Mouse (Mus musculus) bone marrow, adult 2 months (tissue): ENCODE measurements around the gene Ihh. TPM values are rescaled to one million over a fixed set of nuclear protein-coding genes. Genes with fewer than 3 reads are reported as not detected.

Experiments used
- H3K27ac ChIP-seq: fragments of 200-500 bp; 2 replicates; pipeline ENCODE4 v1.5.1; 2012; ENCODE audit warnings: low read depth, mild to moderate bottlenecking, control low read depth, inconsistent platforms, low read length; ENCODE audit not compliant: control insufficient read depth, poor library complexity, insufficient read depth
- H3K4me1 ChIP-seq: fragments of 200-500 bp; 2 replicates; pipeline ENCODE4 v1.6.1; 2011; ENCODE audit warnings: low read length; ENCODE audit not compliant: control insufficient read depth, insufficient read depth
- H3K4me3 ChIP-seq: fragments of 200-500 bp; replicated peaks from 2 replicates; pipeline ENCODE3; 2011; ENCODE audit warnings: mild to moderate bottlenecking, low read depth, low read length, control low read depth; ENCODE audit not compliant: control insufficient read depth
- CTCF ChIP-seq: fragments of 200-500 bp; IDR thresholded peaks from 2 replicates; pipeline ENCODE4 v1.5.1; 2011; ENCODE audit warnings: low read length, control low read depth; ENCODE audit not compliant: control insufficient read depth, insufficient read depth
- POLR2A ChIP-seq: fragments of 200-500 bp; IDR thresholded peaks from 2 replicates; pipeline ENCODE4 v1.6.1; 2011; ENCODE audit warnings: low read depth, mild to moderate bottlenecking, control low read depth, low read length, borderline replicate concordance; ENCODE audit not compliant: control insufficient read depth
- WGBS: fragments of 180-500 bp; shearing (Covaris S2); methylation state at CpG from one replicate; pipeline ENCODE4 v1.1.7; 2018; 5-methylcytosine and 5-hydroxymethylcytosine counted together
- polyA plus RNA-seq: library from polyadenylated mRNA; stranded (reverse); fragments of >200 nt; gene quantifications from 2 replicates; pipeline ENCODE4 v1.2.4, GENCODE M21; 2011; ENCODE audit warnings: low replicate concordance; ENCODE audit not compliant: missing spikeins, insufficient read depth, insufficient read length

The Ihh gene
- polyA plus RNA-seq, 1 experiment, result 0.82 TPM

GRCm38 (mm10) chr1:74935402-74935801 is 16.1 kb downstream of the Ihh start, which contains the start of gene Cfap65:
Cfap65 (minus strand) TSS chr1:74935599.
- TF ChIP-seq POLR2A, result no peak
- no peak for TF ChIP-seq CTCF
- WGBS, result 2% methylated on average over 18 of the region's 18 CpGs
- H3K4me3 ChIP-seq, result no peak within 1 kb of the TSS
- H3K4me1 ChIP-seq, result no peaks in the 10 kb centered on the region
- H3K27ac ChIP-seq, result no peak within 1 kb of the TSS

- 79% methylated on average over 9 of the region's 9 CpGs for WGBS
- Histone ChIP-seq H3K4me3 (no peak overlapping the region), H3K27ac (no peak overlapping the region), H3K4me1 (no peaks in the 10 kb centered on the region)
- TF ChIP-seq POLR2A, result no peak
- no peak for TF ChIP-seq CTCF
Observed at GRCm38 (mm10) chr1:74927621-74928296, 23.7 kb downstream of the Ihh start.

- Histone ChIP-seq H3K27ac (no peak overlapping the region), H3K4me3 (no peak overlapping the region), H3K4me1 (no peaks in the 10 kb centered on the region)
- 37% methylated on average over 6 of the region's 6 CpGs for WGBS
- peak; percentile 65 for TF ChIP-seq CTCF
- TF ChIP-seq POLR2A, result no peak
Observed at GRCm38 (mm10) chr1:74926721-74927120, 24.8 kb downstream of the Ihh start.

GRCm38 (mm10) chr1:74924464-74924863 is 27.0 kb downstream of the Ihh start:
- no peak for TF ChIP-seq POLR2A
- no peak overlapping the region for H3K4me3 ChIP-seq
- H3K4me1 ChIP-seq, result no peaks in the 10 kb centered on the region
- WGBS, result 55% methylated on average over 4 of the region's 4 CpGs
- H3K27ac ChIP-seq, result no peak overlapping the region

- Histone ChIP-seq H3K4me3 (no peak overlapping the region), H3K4me1 (no peaks in the 10 kb centered on the region; the same call in 1 of the 2 replicates), H3K27ac (no peak overlapping the region)
- no peak for TF ChIP-seq CTCF
- no peak for TF ChIP-seq POLR2A
- WGBS, result 28% methylated on average over 13 of the region's 13 CpGs
Observed at GRCm38 (mm10) chr1:74915706-74916105, 35.8 kb downstream of the Ihh start.

- Histone ChIP-seq H3K27ac (no peak overlapping the region), H3K4me1 (no peaks in the 10 kb centered on the region), H3K4me3 (no peak overlapping the region)
- TF ChIP-seq POLR2A (no peak), CTCF (no peak)
- WGBS, result 15% methylated on average over 6 of the region's 6 CpGs
Observed at GRCm38 (mm10) chr1:74902191-74902590, 49.3 kb downstream of the Ihh start.

GRCm38 (mm10) chr1:74901686-74902085 is 49.8 kb downstream of the Ihh start:
- TF ChIP-seq POLR2A (no peak), CTCF (no peak)
- WGBS, result 4% methylated on average over 3 of the region's 3 CpGs
- Histone ChIP-seq H3K27ac (no peak overlapping the region), H3K4me3 (no peak overlapping the region), H3K4me1 (no peaks in the 10 kb centered on the region)

- TF ChIP-seq POLR2A, result no peak
- TF ChIP-seq CTCF, result no peak
- Histone ChIP-seq H3K4me3 (no peak overlapping the region), H3K27ac (no peak overlapping the region), H3K4me1 (no peaks in the 10 kb centered on the region)
- WGBS, result 1% methylated on average over 65 of the region's 66 CpGs
Observed at GRCm38 (mm10) chr1:74900341-74901285, 50.9 kb downstream of the Ihh start.
